Mouse (Mus musculus): ENCODE results near the gene Arl1. TPM values are rescaled to one million over a fixed set of nuclear protein-coding genes. Genes with fewer than 3 reads are reported as not detected.
A peak's percentile ranks its signal among the peaks of the same experiment; 100 is the strongest.

Arl1 gene
- 74.0 and 79.1 TPM in 2 replicates for polyA plus RNA-seq (2011; ENCODE audit: insufficient read depth, insufficient read length, low read depth, missing spikeins)

GRCm38 (mm10) chr10:88730571-88731495 is at the start of gene Arl1:
Gene Arl1, plus strand, starts transcription at chr10:88730858.
- Histone ChIP-seq H3K9ac (ENCODE audit: low read depth, poor library complexity, severe bottlenecking) (peak within 1 kb of the TSS; percentile 78), H3K27ac (ENCODE audit: insufficient read depth, low read length) (peak within 1 kb of the TSS; percentile 21; the same call in 1 of the 2 replicates), H3K4me3 (ENCODE audit: low read depth, low read length) (peak within 1 kb of the TSS; percentile 91), H3K27me3 (ENCODE audit: control insufficient read depth, insufficient read depth, low read length, poor library complexity, severe bottlenecking) (no peaks in the 10 kb centered on the region), H3K36me3 (ENCODE audit: control insufficient read depth, insufficient read depth, low read length, poor library complexity, severe bottlenecking) (no peaks in the 10 kb centered on the region), H3K4me1 (ENCODE audit: control insufficient read depth, insufficient read depth, low read length) (no peaks in the 10 kb centered on the region), H3K9me3 (replicated peaks; ENCODE audit: control insufficient read depth, insufficient read depth, low read length, poor library complexity, severe bottlenecking) (no peaks in the 10 kb centered on the region)
- TF ChIP-seq CTCF (IDR thresholded peaks at IDR 0.05; ENCODE audit: low read depth, low read length) (no peak), POLR2A (IDR thresholded peaks at IDR 0.05; ENCODE audit: insufficient read depth, low read length) (peak; percentile 82)

DNA sequence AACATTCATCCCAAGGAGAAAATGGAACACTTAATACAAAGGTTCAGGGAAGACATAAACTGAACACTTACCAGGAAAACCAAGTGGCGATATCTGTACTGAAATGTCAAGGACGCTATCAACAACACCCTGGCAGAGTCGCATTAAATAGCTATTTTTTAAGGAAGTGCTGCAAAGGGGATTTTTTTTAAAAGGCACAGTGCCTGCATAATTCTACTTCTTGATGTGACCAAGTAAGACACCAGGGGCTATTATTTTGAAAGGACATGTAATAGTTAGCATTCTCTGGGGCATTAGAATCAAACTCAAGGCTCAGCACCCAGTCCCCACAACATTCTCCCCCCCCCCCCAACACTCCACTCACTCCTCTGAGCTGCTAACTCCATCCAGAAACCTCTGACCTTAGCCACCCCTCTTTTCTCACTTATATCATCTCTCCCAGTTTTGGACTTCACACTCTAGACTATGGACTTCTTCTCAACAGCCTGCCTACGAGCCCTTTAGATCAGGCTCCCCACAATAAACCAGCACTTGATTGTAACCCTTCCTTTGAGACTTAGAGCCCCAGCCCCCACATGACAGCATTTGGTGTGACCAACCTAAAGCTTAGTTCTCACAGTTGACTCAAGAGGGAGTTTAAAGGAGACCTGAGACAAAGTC is 47.6 kb upstream of the Arl1 start:
- H3K9ac ChIP-seq (ENCODE audit: low read depth, poor library complexity, severe bottlenecking), result no peak overlapping the region
- no peak for TF ChIP-seq POLR2A (IDR thresholded peaks at IDR 0.05; ENCODE audit: insufficient read depth, low read length)
- no peak for TF ChIP-seq EP300 (IDR thresholded peaks at IDR 0.05; ENCODE audit: insufficient read depth, low read depth, low read length)
- TF ChIP-seq CTCF (IDR thresholded peaks at IDR 0.05; ENCODE audit: low read depth, low read length), result no peak
- H3K4me3 ChIP-seq (ENCODE audit: low read depth, low read length), result no peak overlapping the region
- H3K27ac ChIP-seq (ENCODE audit: insufficient read depth, low read length), result no peak overlapping the region
- peaks cover 3% of the 10 kb centered on the region for H3K4me1 ChIP-seq (ENCODE audit: control insufficient read depth, insufficient read depth, low read length)
- no peaks in the 10 kb centered on the region for H3K36me3 ChIP-seq (ENCODE audit: control insufficient read depth, insufficient read depth, low read length, poor library complexity, severe bottlenecking)
- H3K9me3 ChIP-seq (replicated peaks; ENCODE audit: control insufficient read depth, insufficient read depth, low read length, poor library complexity, severe bottlenecking), result no peaks in the 10 kb centered on the region
- no peaks in the 10 kb centered on the region for H3K27me3 ChIP-seq (ENCODE audit: control insufficient read depth, insufficient read depth, low read length, poor library complexity, severe bottlenecking)

- Histone ChIP-seq H3K9ac (ENCODE audit: low read depth, poor library complexity, severe bottlenecking) (no peak within 1 kb of the TSS), H3K27me3 (ENCODE audit: control insufficient read depth, insufficient read depth, low read length, poor library complexity, severe bottlenecking) (no peaks in the 10 kb centered on the region), H3K27ac (ENCODE audit: insufficient read depth, low read length) (no peak within 1 kb of the TSS), H3K9me3 (replicated peaks; ENCODE audit: control insufficient read depth, insufficient read depth, low read length, poor library complexity, severe bottlenecking) (no peaks in the 10 kb centered on the region), H3K4me3 (ENCODE audit: low read depth, low read length) (no peak within 1 kb of the TSS), H3K4me1 (ENCODE audit: control insufficient read depth, insufficient read depth, low read length) (peaks cover 3% of the 10 kb centered on the region), H3K36me3 (ENCODE audit: control insufficient read depth, insufficient read depth, low read length, poor library complexity, severe bottlenecking) (no peaks in the 10 kb centered on the region)
- peak; percentile 82 for TF ChIP-seq EP300 (IDR thresholded peaks at IDR 0.05; ENCODE audit: insufficient read depth, low read depth, low read length)
- no peak for TF ChIP-seq POLR2A (IDR thresholded peaks at IDR 0.05; ENCODE audit: insufficient read depth, low read length)
These were observed 45.7 kb upstream of the Arl1 start, which contains the start of gene Spic for GRCm38 (mm10) chr10:88684925-88685324. Gene Spic, minus strand, starts transcription at chr10:88685015.

DNA sequence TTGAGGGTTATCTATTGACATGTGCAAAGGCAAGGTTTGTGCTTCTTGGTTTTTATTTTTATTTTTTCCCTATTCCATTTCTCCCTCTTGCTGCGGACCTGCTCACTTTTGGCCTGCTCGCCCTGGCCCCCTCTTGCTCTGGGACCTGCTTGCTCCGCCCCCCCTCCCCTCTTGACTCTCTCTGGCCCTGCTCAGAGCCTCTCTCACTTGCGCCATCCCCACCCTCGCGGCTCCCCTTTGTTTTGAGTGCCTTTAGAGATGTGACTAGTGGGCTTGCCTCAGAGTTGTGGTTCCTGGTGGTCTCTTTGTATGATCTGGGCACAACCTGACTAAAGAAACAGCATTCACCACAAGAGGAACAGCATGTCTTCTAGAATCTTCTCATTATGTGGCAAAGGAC is 29.7 kb upstream of the Arl1 start:
- Histone ChIP-seq H3K27me3 (ENCODE audit: control insufficient read depth, insufficient read depth, low read length, poor library complexity, severe bottlenecking) (no peaks in the 10 kb centered on the region), H3K27ac (ENCODE audit: insufficient read depth, low read length) (0 out of 2 replicates have a peak overlapping the region, but pooled peaks have one; percentile 25), H3K4me3 (ENCODE audit: low read depth, low read length) (no peak overlapping the region), H3K9ac (ENCODE audit: low read depth, poor library complexity, severe bottlenecking) (no peak overlapping the region), H3K36me3 (ENCODE audit: control insufficient read depth, insufficient read depth, low read length, poor library complexity, severe bottlenecking) (no peaks in the 10 kb centered on the region), H3K9me3 (replicated peaks; ENCODE audit: control insufficient read depth, insufficient read depth, low read length, poor library complexity, severe bottlenecking) (no peaks in the 10 kb centered on the region; the same call in 1 of the 2 replicates), H3K4me1 (ENCODE audit: control insufficient read depth, insufficient read depth, low read length) (peaks cover 1% of the 10 kb centered on the region)
- no peak for TF ChIP-seq POLR2A (IDR thresholded peaks at IDR 0.05; ENCODE audit: insufficient read depth, low read length)
- TF ChIP-seq EP300 (IDR thresholded peaks at IDR 0.05; ENCODE audit: insufficient read depth, low read depth, low read length), result no peak
- no peak for TF ChIP-seq CTCF (IDR thresholded peaks at IDR 0.05; ENCODE audit: low read depth, low read length)

- Histone ChIP-seq H3K9ac (ENCODE audit: low read depth, poor library complexity, severe bottlenecking) (no peak overlapping the region), H3K27ac (ENCODE audit: insufficient read depth, low read length) (peak overlapping the region; percentile 87), H3K27me3 (ENCODE audit: control insufficient read depth, insufficient read depth, low read length, poor library complexity, severe bottlenecking) (no peaks in the 10 kb centered on the region), H3K4me1 (ENCODE audit: control insufficient read depth, insufficient read depth, low read length) (peaks cover 3% of the 10 kb centered on the region), H3K36me3 (ENCODE audit: control insufficient read depth, insufficient read depth, low read length, poor library complexity, severe bottlenecking) (no peaks in the 10 kb centered on the region), H3K9me3 (replicated peaks; ENCODE audit: control insufficient read depth, insufficient read depth, low read length, poor library complexity, severe bottlenecking) (no peaks in the 10 kb centered on the region), H3K4me3 (ENCODE audit: low read depth, low read length) (no peak overlapping the region)
- peak; percentile 82 for TF ChIP-seq EP300 (IDR thresholded peaks at IDR 0.05; ENCODE audit: insufficient read depth, low read depth, low read length)
- no peak for TF ChIP-seq CTCF (IDR thresholded peaks at IDR 0.05; ENCODE audit: low read depth, low read length)
These were observed 21.8 kb upstream of the Arl1 start for GRCm38 (mm10) chr10:88708671-88709523.

Measured in ES-Bruce4 (cell line).